Mouse (Mus musculus) lung, postnatal 10 days (tissue): ENCODE results near the gene Nup210.

Experiments used
- DNase-seq: peaks from one replicate; pipeline ENCODE4 v3.0.0; 2021

Nup210 gene

GRCm38 (mm10) chr6:91014198-91014958 lies 102.3 kb downstream of the Nup210 start:
- DNase-seq, result peak; percentile 52

- DNase-seq, result no peak
These were observed 104.2 kb downstream of the Nup210 start for GRCm38 (mm10) chr6:91012458-91012857.

- no peak for DNase-seq
These were observed 105.1 kb downstream of the Nup210 start for GRCm38 (mm10) chr6:91011568-91011967.

GRCm38 (mm10) chr6:91008284-91008830 lies 108.3 kb downstream of the Nup210 start:
- DNase-seq, result no peak

- DNase-seq, result no peak
These were observed 109.4 kb downstream of the Nup210 start for GRCm38 (mm10) chr6:91007207-91007606.

- DNase-seq, result no peak
These were observed 112.5 kb downstream of the Nup210 start for GRCm38 (mm10) chr6:91004157-91004556.

GRCm38 (mm10) chr6:91003310-91003995 lies 113.2 kb downstream of the Nup210 start:
- DNase-seq, result no peak

GRCm38 (mm10) chr6:91001566-91001965 lies 115.1 kb downstream of the Nup210 start:
- DNase-seq, result no peak

- DNase-seq, result no peak
These were observed 115.7 kb downstream of the Nup210 start for GRCm38 (mm10) chr6:91000819-91001525.

- DNase-seq, result no peak
These were observed 117.5 kb downstream of the Nup210 start for GRCm38 (mm10) chr6:90999176-90999575.

- DNase-seq, result no peak
These were observed 119.6 kb downstream of the Nup210 start for GRCm38 (mm10) chr6:90997025-90997424.

GRCm38 (mm10) chr6:90996181-90996580 lies 120.4 kb downstream of the Nup210 start:
- no peak for DNase-seq

GRCm38 (mm10) chr6:90988648-90989317 lies 127.8 kb downstream of the Nup210 start, which contains the start of gene Iqsec1:
Gene Iqsec1 (minus strand): TSS chr6:90988685.
- DNase-seq, result peak; percentile 95

- DNase-seq, result no peak
These were observed 128.4 kb downstream of the Nup210 start for GRCm38 (mm10) chr6:90988299-90988625.

GRCm38 (mm10) chr6:90987561-90988298 lies 128.9 kb downstream of the Nup210 start:
- DNase-seq, result peak; percentile 36

GRCm38 (mm10) chr6:90984101-90984500 lies 132.5 kb downstream of the Nup210 start:
- DNase-seq, result peak; percentile 42

- DNase-seq, result no peak
These were observed 142.3 kb downstream of the Nup210 start for GRCm38 (mm10) chr6:90974279-90974678.

GRCm38 (mm10) chr6:90969341-90969871 lies 147.2 kb downstream of the Nup210 start:
- DNase-seq, result no peak
